Mouse (Mus musculus) CH12.LX (cell line): Measurements from ENCODE around the gene Dlx2. TPM values are rescaled to one million over a fixed set of nuclear protein-coding genes. Genes with fewer than 3 reads are reported as not detected.

ENCODE experiments used
- DNase-seq: peaks from one replicate; pipeline ENCODE4 v3.0.0-alpha.2; 2013; ENCODE audit errors: extremely low read depth
- H3K27ac ChIP-seq: 2 replicates; pipeline ENCODE4 v1.5.1; 2012; ENCODE audit warnings: low read depth, mild to moderate bottlenecking, control low read depth, moderate library complexity; ENCODE audit not compliant: insufficient read depth
- H3K27me3 ChIP-seq: replicated peaks from 2 replicates; pipeline ENCODE3; 2012; ENCODE audit warnings: inconsistent platforms
- H3K36me3 ChIP-seq, 2 experiments: replicated peaks in 1 of 2; 2 replicates each; pipeline versions ENCODE3 to v1.6.1; 2012; ENCODE audit warnings: inconsistent platforms in 1 of 2, low read length in 1 of 2, mild to moderate bottlenecking in 1 of 2, mixed read lengths in 1 of 2, moderate library complexity in 1 of 2; ENCODE audit not compliant: control insufficient read depth in 1 of 2, insufficient read depth in 1 of 2
- H3K4me1 ChIP-seq, 2 experiments: 2 replicates each; pipeline ENCODE4 v1.6.1; 2012; ENCODE audit warnings: inconsistent platforms in 1 of 2, moderate library complexity in 1 of 2; ENCODE audit not compliant: insufficient read depth in 2 of 2, control insufficient read depth in 1 of 2
- H3K4me2 ChIP-seq: 2 replicates; pipeline ENCODE4 v1.6.1; 2012; ENCODE audit warnings: low read depth, mild to moderate bottlenecking, control low read depth; ENCODE audit not compliant: poor library complexity, insufficient read depth, severe bottlenecking
- H3K4me3 ChIP-seq, 3 experiments: fragments of 150-350 bp in 1 of 3; sonication (generic) in 1 of 3; replicated peaks in 1 of 3; 2 replicates each; pipeline versions ENCODE3 to v1.5.1; 2011 to 2012; ENCODE audit warnings: low read depth in 2 of 3, low read length in 2 of 3, mild to moderate bottlenecking in 2 of 3, moderate library complexity in 2 of 3, control low read depth in 1 of 3, improper control_type of control experiment in 1 of 3, inconsistent platforms in 1 of 3, mixed read lengths in 1 of 3; ENCODE audit not compliant: poor library complexity in 1 of 3
- H3K79me2 ChIP-seq: replicated peaks from 2 replicates; pipeline ENCODE4 v1.6.1; 2012; ENCODE audit warnings: mild to moderate bottlenecking, moderate library complexity; ENCODE audit not compliant: control insufficient read depth, poor library complexity, insufficient read depth, severe bottlenecking; ENCODE audit errors: extremely low read depth
- H3K9ac ChIP-seq: 2 replicates; pipeline ENCODE4 v1.6.1; 2012; ENCODE audit warnings: low read depth, mild to moderate bottlenecking, control low read depth, moderate library complexity; ENCODE audit not compliant: insufficient read depth
- H3K9me3 ChIP-seq: replicated peaks from 2 replicates; pipeline ENCODE3; 2012; ENCODE audit warnings: low read length, inconsistent platforms, mixed read lengths
- BHLHE40 ChIP-seq: IDR thresholded peaks from 2 replicates; pipeline ENCODE4 v1.6.1; 2011; ENCODE audit warnings: mild to moderate bottlenecking, low read depth, low read length, improper control_type of control experiment
- E2F4 ChIP-seq: IDR thresholded peaks from 2 replicates; pipeline ENCODE4 v1.6.1; 2011; ENCODE audit warnings: low read depth, low read length, improper control_type of control experiment; ENCODE audit not compliant: insufficient replicate concordance
- ETS1 ChIP-seq: conservative IDR thresholded peaks from 2 replicates; pipeline ENCODE4 v1.6.1; 2012; ENCODE audit warnings: low read depth, mild to moderate bottlenecking, inconsistent platforms, low read length, improper control_type of control experiment, moderate library complexity
- JUN ChIP-seq: IDR thresholded peaks from 2 replicates; pipeline ENCODE4 v1.6.1; 2011; ENCODE audit warnings: low read depth, mild to moderate bottlenecking, low read length, improper control_type of control experiment, moderate library complexity; ENCODE audit not compliant: insufficient read depth
- JUND ChIP-seq: conservative IDR thresholded peaks from 2 replicates; pipeline ENCODE4 v1.6.1; 2011; ENCODE audit warnings: low read depth, low read length, improper control_type of control experiment
- KAT2A ChIP-seq: IDR thresholded peaks from 2 replicates; pipeline ENCODE4 v1.6.1; 2012; ENCODE audit warnings: low read length, improper control_type of control experiment, inconsistent platforms; ENCODE audit not compliant: insufficient replicate concordance
- MAFK ChIP-seq: IDR thresholded peaks from 2 replicates; pipeline ENCODE4 v1.6.1; 2011; ENCODE audit warnings: low read length, improper control_type of control experiment; ENCODE audit not compliant: insufficient replicate concordance
- NELFE ChIP-seq: IDR thresholded peaks from 2 replicates; pipeline ENCODE4 v1.6.1; 2011; ENCODE audit warnings: low read depth, low read length, improper control_type of control experiment
- PAX5 ChIP-seq: IDR thresholded peaks from 2 replicates; pipeline ENCODE4 v1.6.1; 2012; ENCODE audit warnings: low read length, inconsistent platforms, mixed read lengths
- POLR2A ChIP-seq: IDR thresholded peaks from 2 replicates; pipeline ENCODE4 v1.6.1; 2011; ENCODE audit warnings: low read depth, mild to moderate bottlenecking, improper control_type of control experiment, low read length
- POLR2AphosphoS2 ChIP-seq: IDR thresholded peaks from 2 replicates; pipeline ENCODE4 v1.6.1; 2011; ENCODE audit warnings: low read depth, low read length, improper control_type of control experiment
- RAD21 ChIP-seq: IDR thresholded peaks from 2 replicates; pipeline ENCODE4 v1.6.1; 2011; ENCODE audit warnings: low read depth, mild to moderate bottlenecking, low read length, improper control_type of control experiment, moderate library complexity
- SIN3A ChIP-seq: IDR thresholded peaks from 2 replicates; pipeline ENCODE4 v1.6.1; 2012; ENCODE audit warnings: low read length, improper control_type of control experiment, inconsistent platforms
- SMC3 ChIP-seq: IDR thresholded peaks from 2 replicates; pipeline ENCODE4 v1.6.1; 2011; ENCODE audit warnings: low read depth, low read length, improper control_type of control experiment
- TBP ChIP-seq: conservative IDR thresholded peaks from 2 replicates; pipeline ENCODE4 v1.6.1; 2011; ENCODE audit warnings: low read depth, low read length, improper control_type of control experiment
- UBTF ChIP-seq: IDR thresholded peaks from 2 replicates; pipeline ENCODE4 v1.6.1; 2012; ENCODE audit warnings: low read depth, mild to moderate bottlenecking, inconsistent platforms, low read length, improper control_type of control experiment, moderate library complexity
- ZMIZ1 ChIP-seq: IDR thresholded peaks from 2 replicates; pipeline ENCODE4 v1.6.1; 2012; ENCODE audit warnings: low read depth, mild to moderate bottlenecking, inconsistent platforms, low read length, improper control_type of control experiment
- ZNF384 ChIP-seq: IDR thresholded peaks from 2 replicates; pipeline ENCODE4 v1.6.1; 2012; ENCODE audit warnings: low read depth, low read length, improper control_type of control experiment, inconsistent platforms
- dilution Hi-C: fragments of 300-500 bp; cut with MboI; formaldehyde crosslinking; loops from 2 replicates; pipeline ENCODE4 v1.14.3; 2020; ENCODE audit warnings: low sequenced_read_pairs; ENCODE audit not compliant: extremely low pct_unique_long_range_greater_than_20kb, extremely low pct_ligation_motif_present
- in situ Hi-C: fragments of 300-500 bp; cut with MboI; formaldehyde crosslinking; loops from 3 replicates; pipeline ENCODE4 v1.14.3; 2019; ENCODE audit warnings: low sequenced_read_pairs, low pct_ligation_motif_present, low pct_unique_long_range_greater_than_20kb, mixed read lengths
- polyA plus RNA-seq: library from polyadenylated mRNA; unstranded; fragments of >175 nt; gene quantifications from 2 replicates; pipeline ENCODE4 v1.2.1, GENCODE M21; 2012; ENCODE audit warnings: low read depth; ENCODE audit not compliant: insufficient read length
- total RNA-seq, 2 experiments: library from RNA; depleted of rRNA; stranded (reverse); fragments of 300-350 nt in 1 of 2; fragments of >200 nt in 1 of 2; gene quantifications; 2 replicates each; pipeline ENCODE4 v1.2.3; 2012 to 2014

Dlx2 gene
- total and polyA plus RNA-seq, 3 experiments, result not detected

GRCm38 (mm10) chr2:71530391-71531123 is 16.0 kb downstream of the Dlx2 start:
- H3K27me3 ChIP-seq, result no peaks in the 10 kb centered on the region
- H3K4me2 ChIP-seq, result 0 out of 2 replicates have a peak overlapping the region, but pooled peaks have one; percentile 1
- no peak for TF ChIP-seq JUN
- no peak for TF ChIP-seq SIN3A
- no peak for TF ChIP-seq JUND
- no peak for TF ChIP-seq E2F4
- TF ChIP-seq ZMIZ1, result no peak
- in situ Hi-C loops, result loop anchor here (25.0 kb wide), 1 partner anchor 243 kb away; no protein-coding TSS in a partner anchor
- no peak overlapping the region for H3K9ac ChIP-seq
- H3K27ac ChIP-seq, result no peak overlapping the region
- no peaks in the 10 kb centered on the region for H3K36me3 ChIP-seq
- dilution Hi-C loops, result no loop called here
- peak overlapping the region in 1 of 3 experiments; percentile 51 for H3K4me3 ChIP-seq
- H3K9me3 ChIP-seq, result peaks cover 23% of the 10 kb centered on the region
- no peaks in the 10 kb centered on the region for H3K79me2 ChIP-seq
- peaks cover 0 to 11% of the 10 kb centered on the region in 2 experiments; a peak in 2 of 4 replicates for H3K4me1 ChIP-seq
- DNase-seq, result no peak

GRCm38 (mm10) chr2:71529511-71530351 is 16.8 kb downstream of the Dlx2 start:
- Histone ChIP-seq H3K4me2 (peak overlapping the region; percentile 1), H3K27me3 (no peaks in the 10 kb centered on the region), H3K4me1 (peaks cover 0 to 9% of the 10 kb centered on the region in 2 experiments; a peak in 2 of 4 replicates), H3K27ac (no peak overlapping the region), H3K4me3 (peak overlapping the region; percentile 17 to 51 (median 25)), H3K9ac (no peak overlapping the region), H3K79me2 (no peaks in the 10 kb centered on the region), H3K9me3 (peaks cover 23% of the 10 kb centered on the region), H3K36me3 (no peaks in the 10 kb centered on the region)
- dilution Hi-C loops, result no loop called here
- TF ChIP-seq TBP (0 out of 2 replicates have a peak, but pooled peaks have one; percentile 30), KAT2A (no peak), ETS1 (no peak), PAX5 (no peak), UBTF (no peak), POLR2AphosphoS2 (no peak), JUND (no peak), SMC3 (no peak), NELFE (0 out of 2 replicates have a peak, but pooled peaks have one; percentile 20), POLR2A (peak; percentile 31; the same call in 1 of the 2 replicates), RAD21 (no peak), BHLHE40 (no peak), MAFK (no peak), ZNF384 (no peak)
- DNase-seq, result peak; percentile 44
- in situ Hi-C loops, result loop anchor here (5.0 to 25.0 kb wide), 2 partner anchors 72 to 242 kb away; no protein-coding TSS in a partner anchor
